Mouse (Mus musculus): ENCODE results near the gene Cacng1. TPM values are rescaled to one million over a fixed set of nuclear protein-coding genes. Genes with fewer than 3 reads are reported as not detected.

Gene Cacng1
- not detected for polyA plus RNA-seq (2014; fragmentation: Illumina TruSeq; extraction: RNeasy Lipid Tissue Mini Kit (QIAGEN cat#74804); ENCODE audit: low read depth, low replicate concordance)

DNA sequence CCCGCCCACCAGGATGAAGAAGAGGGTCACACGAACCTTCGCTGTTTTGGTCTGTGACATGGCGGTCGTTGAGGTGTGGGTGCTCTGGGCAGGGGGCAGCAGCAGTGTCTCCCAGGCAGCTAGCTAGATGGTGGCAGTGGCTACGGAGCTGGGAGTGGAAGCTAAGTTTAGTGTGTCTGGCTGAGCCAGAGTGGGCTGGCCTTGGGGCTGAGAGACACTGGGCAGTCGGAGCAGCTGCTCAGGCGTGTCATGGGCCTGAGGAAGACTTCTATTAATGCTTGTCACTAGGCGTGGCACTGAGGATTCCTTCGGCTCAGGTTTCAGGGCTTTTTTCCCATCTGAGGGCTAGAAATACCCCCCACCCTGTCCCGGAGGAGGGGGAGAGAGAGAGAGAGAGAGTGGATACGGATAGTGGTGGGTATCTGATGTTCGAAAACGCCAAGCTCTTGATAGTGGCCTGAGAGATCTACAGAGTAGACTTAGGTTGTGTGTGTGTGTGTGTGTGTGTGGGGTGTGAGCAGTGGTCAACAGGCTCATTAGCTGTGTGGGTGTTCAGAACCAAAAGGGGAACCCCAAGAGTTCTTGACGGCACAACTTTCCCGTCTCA, at the start of gene Cacng1:
TSS of gene Cacng1 (minus strand) at position 191 of the 607 bp plus-strand sequence.

Other genes with a start within 250 kb of the Cacng1 start
- 15.7 TPM for gene Pitpnc1, start 245.8 kb downstream of the Cacng1 start, polyA plus RNA-seq (2014; fragmentation: Illumina TruSeq; extraction: RNeasy Lipid Tissue Mini Kit (QIAGEN cat#74804); ENCODE audit: low read depth, low replicate concordance)
- 331 TPM for gene Psmd12, start 237.0 kb downstream of the Cacng1 start, polyA plus RNA-seq (2014; fragmentation: Illumina TruSeq; extraction: RNeasy Lipid Tissue Mini Kit (QIAGEN cat#74804); ENCODE audit: low read depth, low replicate concordance)
- gene Helz, start 168.6 kb downstream of the Cacng1 start, polyA plus RNA-seq (2014; fragmentation: Illumina TruSeq; extraction: RNeasy Lipid Tissue Mini Kit (QIAGEN cat#74804); ENCODE audit: low read depth, low replicate concordance) = 15.5 TPM
- gene Cacng4, start 78.0 kb upstream of the Cacng1 start, polyA plus RNA-seq (2014; fragmentation: Illumina TruSeq; extraction: RNeasy Lipid Tissue Mini Kit (QIAGEN cat#74804); ENCODE audit: low read depth, low replicate concordance) = 0.58 TPM
- gene Cacng5, start 198.5 kb upstream of the Cacng1 start, polyA plus RNA-seq (2014; fragmentation: Illumina TruSeq; extraction: RNeasy Lipid Tissue Mini Kit (QIAGEN cat#74804); ENCODE audit: low read depth, low replicate concordance) = not detected